Mouse (Mus musculus) kidney, adult 2 months (tissue): Measurements from ENCODE around the gene Mrps12.

ENCODE experiments used
- CTCF ChIP-seq: fragments of 200-500 bp; conservative IDR thresholded peaks from 2 replicates; pipeline ENCODE4 v1.5.1; 2011; ENCODE audit warnings: low read depth, mild to moderate bottlenecking, control low read depth, low read length, moderate library complexity, mixed read lengths; ENCODE audit not compliant: insufficient read depth, insufficient read length
- POLR2A ChIP-seq: fragments of 200-500 bp; IDR thresholded peaks from one replicate; pipeline ENCODE4 v1.6.1; 2011; ENCODE audit warnings: low read depth, low read length, control low read depth

GRCm38 (mm10) chr7:28773163-28773562, 31.5 kb upstream of the Mrps12 start:
- TF ChIP-seq CTCF (no peak), POLR2A (no peak)
